8 mouse cellular contexts compared by ENCODE assay signal in the genomic region with DNA sequence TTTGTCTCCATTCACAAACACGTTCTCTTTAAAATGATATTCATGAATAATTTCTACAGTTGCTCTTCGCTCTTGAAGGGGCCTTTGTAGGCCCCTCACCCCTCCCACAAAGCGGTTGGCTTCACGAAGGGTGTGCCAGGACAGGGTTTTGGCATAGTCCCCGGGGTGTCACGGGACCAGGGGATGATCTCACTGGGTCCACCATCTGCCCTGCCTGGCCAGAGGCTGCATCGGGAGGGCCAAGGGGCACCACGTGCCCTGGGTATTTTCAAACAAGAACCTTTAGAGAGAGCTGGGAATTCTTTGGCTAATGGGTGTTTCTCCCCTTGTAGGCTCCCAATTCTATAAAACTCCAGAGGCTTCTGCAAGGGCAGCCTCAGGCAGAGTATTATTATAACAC. TPM values are rescaled to one million over a fixed set of nuclear protein-coding genes. Genes with fewer than 3 reads are reported as not detected.
A peak's percentile ranks its signal among the peaks of the same experiment; 100 is the strongest.
DNase-seq lines count a peak whose midpoint lies in the region.
"Had no signal": no experiment of that assay in that cellular context is flagged by ENCODE, and none has a peak within 500 bp of the region (broad histone marks: within the 10 kb centered on the region; RNA-seq: fewer than 3 reads in every experiment).

No protein-coding gene starts in this region.

- H3K4me3 ChIP-seq in embryonic facial prominence, embryonic 10.5 days = no peak overlapping the region

- WGBS in embryonic facial prominence, embryonic 10.5 days = 82% methylated on average over 8 of the region's 8 CpGs

- H3K9me3 ChIP-seq in embryonic facial prominence, embryonic 10.5 days = no peaks in the 10 kb centered on the region

- no peak overlapping the region for H3K27ac ChIP-seq in embryonic facial prominence, embryonic 10.5 days (replicated peaks)

- peaks cover 12% of the 10 kb centered on the region for H3K4me1 ChIP-seq in embryonic facial prominence, embryonic 10.5 days

- peak; percentile 42 for DNase-seq in retina, postnatal 1 day
- no peak for DNase-seq in retina, embryonic 14.5 days (ENCODE audit: low spot score)
- peak; percentile 97 for DNase-seq in cerebellum, postnatal 25 days
- peak; percentile 42 for DNase-seq in heart, postnatal 25 days (ENCODE audit: low spot score)
- peak; percentile 72 to 81 for DNase-seq in left cerebral cortex, postnatal 14 days (ENCODE audit: low spot score in 2 of 2)
- no peak for DNase-seq in embryonic facial prominence, embryonic 10.5 days (ENCODE audit: low spot score)
- no peak for DNase-seq in B cell, adult 2 months

- no peaks in the 10 kb centered on the region for H3K36me3 ChIP-seq in embryonic facial prominence, embryonic 10.5 days (replicated peaks)

- no peaks in the 10 kb centered on the region for H3K27me3 ChIP-seq in embryonic facial prominence, embryonic 10.5 days (replicated peaks; ENCODE audit: low read depth, poor library complexity, severe bottlenecking)

- intact Hi-C loops in heart, postnatal 25 days (cut with DNase I) = no loop called here
- intact Hi-C loops in left cerebral cortex, postnatal 14 days (cut with DNase I) = no loop called here

RNA-seq across cellular contexts. Expression of a gene that starts 41.2 kb away (rescaled TPM):
- total RNA-seq in heart, postnatal 25 days (2021) = 10 to 100 TPM; 67.0 to 70.7 TPM
- 100 to 1,000 TPM; 324 to 330 TPM for total RNA-seq in left cerebral cortex, postnatal 14 days (2021)
- polyA plus RNA-seq in embryonic facial prominence, embryonic 10.5 days (2016; fragmentation: Nextera tagmentation; extraction: Ambion mirVana) = 10.7 and 14.7 TPM in 2 replicates
- total RNA-seq: hematopoietic stem cell, adult 5-6 weeks had no signal

Comparison
In these comparisons a context has a peak if more than half of its experiments do, and no peak if none do; other contexts are left out.
1. DNase-seq: peak in retina, postnatal 1 day (single experiment), cerebellum, postnatal 25 days (2 of 2), heart, postnatal 25 days (single experiment) and left cerebral cortex, postnatal 14 days (2 of 2); none in retina, embryonic 14.5 days (single experiment), embryonic facial prominence, embryonic 10.5 days (single experiment) and B cell, adult 2 months (0 of 2).
2. RNA of a gene that starts 41.2 kb away (total RNA-seq): 324 to 330 TPM in left cerebral cortex, postnatal 14 days; 67.0 to 70.7 TPM in heart, postnatal 25 days; every median in the first group is over 4 times any median in the second.